Mouse (Mus musculus) stomach, postnatal 0 days (tissue): ENCODE measurements around the gene Gm867. TPM values are rescaled to one million over a fixed set of nuclear protein-coding genes. Genes with fewer than 3 reads are reported as not detected.
A peak's percentile ranks its signal among the peaks of the same experiment; 100 is the strongest.

Experiments used
- ATAC-seq: fragments of 200-750 bp; cut with Nextera tagmentation; 2 replicates; pipeline ENCODE4 v1.8.0; 2017; ENCODE audit not compliant: low FRiP score, low TSS enrichment
- DNase-seq: peaks from one replicate; pipeline ENCODE4 v3.0.0-alpha.2; 2016; ENCODE audit warnings: low spot score
- H3K27ac ChIP-seq: fragments of 300-500 bp; sonication (generic); replicated peaks from 2 replicates; pipeline ENCODE4 v1.5.1; 2014; ENCODE audit warnings: mild to moderate bottlenecking, control low read depth
- H3K27me3 ChIP-seq: fragments of 300-500 bp; sonication (generic); 2 replicates; pipeline ENCODE4 v1.6.1; 2014; ENCODE audit warnings: low read length; ENCODE audit not compliant: control insufficient read depth, insufficient read depth
- H3K36me3 ChIP-seq: fragments of 300-500 bp; sonication (generic); 2 replicates; pipeline ENCODE4 v1.6.1; 2014; ENCODE audit warnings: low read length, mixed read lengths; ENCODE audit not compliant: control insufficient read depth, insufficient read depth
- H3K4me1 ChIP-seq: fragments of 300-500 bp; sonication (generic); replicated peaks from 2 replicates; pipeline ENCODE4 v1.6.1; 2014; ENCODE audit warnings: antibody characterized with exemption; ENCODE audit not compliant: control insufficient read depth, insufficient read depth
- H3K4me2 ChIP-seq: fragments of 300-500 bp; sonication (generic); replicated peaks from 2 replicates; pipeline ENCODE4 v1.6.1; 2014; ENCODE audit warnings: low read depth, mild to moderate bottlenecking, control low read depth, moderate library complexity
- H3K4me3 ChIP-seq: fragments of 300-500 bp; sonication (generic); 2 replicates; pipeline ENCODE4 v1.5.1; 2014; ENCODE audit warnings: low read depth, low read length, control low read depth
- H3K9ac ChIP-seq: fragments of 300-500 bp; sonication (generic); 2 replicates; pipeline ENCODE4 v1.6.1; 2014; ENCODE audit warnings: mild to moderate bottlenecking, low read length, control low read depth, mixed read lengths
- H3K9me3 ChIP-seq: fragments of 300-500 bp; sonication (generic); 2 replicates; pipeline ENCODE4 v1.6.1; 2016; ENCODE audit warnings: low read length; ENCODE audit not compliant: control insufficient read depth
- CTCF ChIP-seq: IDR thresholded peaks from 2 replicates; pipeline ENCODE4 v1.5.1; 2016; ENCODE audit warnings: antibody characterized with exemption, low read depth, mild to moderate bottlenecking, moderate library complexity
- EP300 ChIP-seq: optimal IDR thresholded peaks from 2 replicates; pipeline ENCODE3; 2016; ENCODE audit warnings: antibody characterized with exemption
- WGBS: fragments of 180-500 bp; shearing (Covaris S2); extraction: QIAGEN DNeasy Blood & Tissue Kit; methylation state at CpG from one replicate; pipeline ENCODE4 v1.1.7; 2014; 5-methylcytosine and 5-hydroxymethylcytosine counted together
- polyA plus RNA-seq: library from polyadenylated mRNA; unstranded; fragments of >200 nt; fragmentation: Nextera tagmentation; extraction: Ambion mirVana; gene quantifications from 2 replicates; pipeline ENCODE4 v1.2.1, GENCODE M21; 2015

Gene Gm867
- polyA plus RNA-seq: 0.22 TPM in 1 of 2 replicates, not detected in the other

DNA sequence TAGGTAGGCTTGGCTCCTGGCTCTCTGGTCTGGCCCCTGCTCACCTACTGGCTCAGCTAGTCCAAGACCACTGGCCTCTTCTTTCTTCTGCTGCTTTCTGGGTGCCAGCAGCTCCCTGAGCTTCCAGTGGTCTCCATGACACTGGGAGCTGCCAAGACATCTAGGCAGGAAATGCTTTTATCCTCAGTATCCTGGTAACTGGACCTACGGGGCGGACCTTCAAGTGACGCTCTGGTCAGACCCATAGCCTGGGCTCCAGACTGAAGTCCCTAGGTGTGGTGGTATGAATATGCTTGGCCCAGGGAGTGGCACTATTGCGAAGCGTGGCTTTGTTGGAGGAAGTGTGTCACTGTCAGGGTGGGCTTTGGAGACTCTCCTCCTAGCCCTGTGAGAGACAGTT is at the start of gene Gm867:
Gm867 (minus strand) TSS at position 153 of the 400 bp plus-strand sequence.
- no peak within 1 kb of the TSS for H3K4me2 ChIP-seq
- no peak within 1 kb of the TSS for H3K27ac ChIP-seq
- H3K9me3 ChIP-seq: no peaks in the 10 kb centered on the region
- peaks cover 4% of the 10 kb centered on the region for H3K4me1 ChIP-seq
- TF ChIP-seq CTCF: no peak
- no peak for TF ChIP-seq EP300
- ATAC-seq (no peak), DNase-seq (no peak)
- no peaks in the 10 kb centered on the region for H3K36me3 ChIP-seq
- H3K9ac ChIP-seq: no peak within 1 kb of the TSS
- no peaks in the 10 kb centered on the region for H3K27me3 ChIP-seq
- no peak within 1 kb of the TSS for H3K4me3 ChIP-seq
- WGBS: 82% methylated on average over 5 of the region's 5 CpGs

DNA sequence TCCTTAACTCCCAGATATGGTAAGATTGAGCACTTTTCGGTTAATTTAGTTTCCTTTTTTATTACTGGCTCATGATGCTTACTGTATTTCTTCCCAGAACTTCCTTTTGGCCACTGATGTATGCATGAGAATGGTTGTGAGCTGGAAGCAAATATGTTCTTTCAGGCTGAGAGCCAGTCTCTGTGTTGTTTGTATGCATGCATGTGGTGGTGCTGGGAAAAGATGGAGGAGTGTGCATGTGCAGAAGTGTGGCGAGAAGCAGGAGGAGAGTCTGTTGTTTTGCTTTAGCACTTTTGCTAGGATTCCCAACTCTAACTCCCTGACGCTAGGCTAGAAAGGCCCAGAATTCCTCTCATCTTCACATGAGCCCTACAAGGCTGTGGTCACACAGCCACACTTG is 39.0 kb upstream of the Gm867 start:
- no peak overlapping the region for H3K4me3 ChIP-seq
- no peaks in the 10 kb centered on the region for H3K9me3 ChIP-seq
- 84% methylated on average over 3 of the region's 3 CpGs for WGBS
- TF ChIP-seq EP300 (no peak), CTCF (no peak)
- no peak overlapping the region for H3K27ac ChIP-seq
- no peak overlapping the region for H3K4me2 ChIP-seq
- DNase-seq (no peak), ATAC-seq (no peak)
- no peak overlapping the region for H3K9ac ChIP-seq
- H3K36me3 ChIP-seq: no peaks in the 10 kb centered on the region
- H3K4me1 ChIP-seq: no peaks in the 10 kb centered on the region
- no peaks in the 10 kb centered on the region for H3K27me3 ChIP-seq

GRCm38 (mm10) chr10:75978835-75979157 is 38.3 kb upstream of the Gm867 start:
- TF ChIP-seq CTCF: no peak
- no peak for TF ChIP-seq EP300
- ATAC-seq (no peak), DNase-seq (no peak)
- Histone ChIP-seq H3K27me3 (no peaks in the 10 kb centered on the region), H3K9me3 (no peaks in the 10 kb centered on the region), H3K4me1 (no peaks in the 10 kb centered on the region), H3K36me3 (no peaks in the 10 kb centered on the region), H3K4me3 (no peak overlapping the region), H3K27ac (no peak overlapping the region), H3K4me2 (no peak overlapping the region), H3K9ac (no peak overlapping the region)
- 83% methylated on average over 5 of the region's 5 CpGs for WGBS

- no peak overlapping the region for H3K9ac ChIP-seq
Measured at GRCm38 (mm10) chr10:75978119-75978834, 37.8 kb upstream of the Gm867 start.

GRCm38 (mm10) chr10:75975216-75975615 is 34.7 kb upstream of the Gm867 start:
- ATAC-seq: no peak
- no peak overlapping the region for H3K4me3 ChIP-seq
- no peak overlapping the region for H3K27ac ChIP-seq
- no peaks in the 10 kb centered on the region for H3K9me3 ChIP-seq
- TF ChIP-seq CTCF (peak; percentile 78), EP300 (no peak)
- DNase-seq: no peak
- no peak overlapping the region for H3K9ac ChIP-seq
- H3K4me2 ChIP-seq: no peak overlapping the region
- 76% methylated on average over 5 of the region's 5 CpGs for WGBS
- H3K4me1 ChIP-seq: no peaks in the 10 kb centered on the region
- H3K36me3 ChIP-seq: no peaks in the 10 kb centered on the region
- no peaks in the 10 kb centered on the region for H3K27me3 ChIP-seq

More at GRCm38 (mm10) chr10:75978119-75978834, 37.8 kb upstream of the Gm867 start:
- no peak overlapping the region for H3K4me3 ChIP-seq
- ATAC-seq (no peak), DNase-seq (no peak)
- TF ChIP-seq EP300 (no peak), CTCF (no peak)
- no peak overlapping the region for H3K27ac ChIP-seq
- H3K9me3 ChIP-seq: no peaks in the 10 kb centered on the region
- H3K36me3 ChIP-seq: no peaks in the 10 kb centered on the region
- 47% methylated on average over 10 of the region's 10 CpGs for WGBS
- no peaks in the 10 kb centered on the region for H3K27me3 ChIP-seq
- no peaks in the 10 kb centered on the region for H3K4me1 ChIP-seq
- H3K4me2 ChIP-seq: no peak overlapping the region

DNA sequence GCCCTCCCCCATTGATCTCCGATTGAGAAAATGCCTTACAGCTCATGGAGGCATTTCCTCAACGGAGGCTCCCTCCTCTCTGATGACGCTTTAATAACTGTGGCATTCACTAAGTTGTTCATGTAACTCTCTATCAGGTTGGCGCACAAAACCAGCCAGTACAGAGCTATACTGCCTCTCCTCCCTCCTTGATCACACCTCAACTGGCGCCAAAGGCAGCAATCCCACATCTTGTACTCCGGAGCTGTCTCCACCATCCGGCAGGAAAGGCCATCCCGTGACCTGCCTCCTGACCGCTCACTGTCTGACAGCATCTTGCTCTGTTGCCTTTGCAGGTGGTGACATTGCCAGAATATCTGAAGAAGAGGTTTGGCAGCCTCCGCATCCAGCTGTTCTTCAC is 33.4 kb upstream of the Gm867 start:
- no peak overlapping the region for H3K9ac ChIP-seq
- 84% methylated on average over 10 of the region's 10 CpGs for WGBS
- no peaks in the 10 kb centered on the region for H3K27me3 ChIP-seq
- no peak overlapping the region for H3K4me2 ChIP-seq
- no peak overlapping the region for H3K4me3 ChIP-seq
- no peaks in the 10 kb centered on the region for H3K4me1 ChIP-seq
- no peaks in the 10 kb centered on the region for H3K36me3 ChIP-seq
- no peak for ATAC-seq
- TF ChIP-seq EP300 (no peak), CTCF (no peak)
- no peak overlapping the region for H3K27ac ChIP-seq
- no peak for DNase-seq
- no peaks in the 10 kb centered on the region for H3K9me3 ChIP-seq
